Mouse (Mus musculus) mammary gland, adult 2 months (tissue): ENCODE measurements around the gene Fcf1. TPM values are rescaled to one million over a fixed set of nuclear protein-coding genes. Genes with fewer than 3 reads are reported as not detected.

Experiments
- polyA plus RNA-seq: library from polyadenylated mRNA; depleted of rRNA; stranded (reverse); fragments of >200 nt; gene quantifications from 2 replicates; pipeline ENCODE4 v1.2.3, GENCODE M21; 2012; ENCODE audit warnings: low replicate concordance; rRNA removed

Fcf1 gene
- 24.6 and 67.8 TPM in 2 replicates for polyA plus RNA-seq

GRCm38 (mm10) chr12:84970428-84971096, at the start of gene Fcf1, which contains the start of gene Arel1:
Fcf1 (plus strand) TSS chr12:84970897.
Arel1 (minus strand) TSS chr12:84970900.

GRCm38 (mm10) chr12:84996083-84996496, 25.4 kb downstream of the Fcf1 start, which contains the start of gene Ylpm1:
Ylpm1 (plus strand) TSS chr12:84996321.

Other genes with a start within 250 kb of the Fcf1 start
- gene Npc2, start 197.7 kb upstream of the Fcf1 start, polyA plus RNA-seq: 323 and 353 TPM in 2 replicates
- gene Isca2, start 197.6 kb upstream of the Fcf1 start, polyA plus RNA-seq: 43.9 and 105 TPM in 2 replicates
- gene Ltbp2, start 94.4 kb upstream of the Fcf1 start, polyA plus RNA-seq: 33.4 and 77.4 TPM in 2 replicates
- gene Arel1, start within 50 bp of the Fcf1 start, polyA plus RNA-seq: 26.1 and 41.4 TPM in 2 replicates
- 10.8 and 16.1 TPM in 2 replicates for gene Ylpm1, start 25.4 kb downstream of the Fcf1 start, polyA plus RNA-seq
- 3.6 and 4.1 TPM in 2 replicates for gene Prox2, start 139.9 kb downstream of the Fcf1 start, polyA plus RNA-seq
- 115 and 212 TPM in 2 replicates for gene Dlst, start 139.9 kb downstream of the Fcf1 start, polyA plus RNA-seq
- 2.2 and 2.7 TPM in 2 replicates for gene Rps6kl1, start 180.4 kb downstream of the Fcf1 start, polyA plus RNA-seq
- gene Pgf, start 206.9 kb downstream of the Fcf1 start, polyA plus RNA-seq: 2.6 and 4.5 TPM in 2 replicates
- gene Eif2b2, start 248.6 kb downstream of the Fcf1 start, polyA plus RNA-seq: 92.9 and 109 TPM in 2 replicates